Mouse (Mus musculus) G1E (cell line): ENCODE data around the gene Aig1. TPM values are rescaled to one million over a fixed set of nuclear protein-coding genes. Genes with fewer than 3 reads are reported as not detected.

Experiments
- ATAC-seq: 2 replicates; pipeline ENCODE4 v1.8.0; 2016; ENCODE audit warnings: mild to moderate bottlenecking; ENCODE audit not compliant: insufficient number of reproducible peaks, poor library complexity, low FRiP score, severe bottlenecking; ENCODE audit errors: extremely low read depth
- DNase-seq: peaks from one replicate; pipeline ENCODE4 v3.0.0; 2012; ENCODE audit warnings: low spot score
- H3K27me3 ChIP-seq: 2 replicates; pipeline ENCODE4 v1.6.1; 2012; ENCODE audit warnings: mild to moderate bottlenecking, low read length, inconsistent platforms; ENCODE audit not compliant: insufficient read depth
- H3K36me3 ChIP-seq: replicated peaks from 2 replicates; pipeline ENCODE3; 2012; ENCODE audit warnings: mild to moderate bottlenecking, inconsistent platforms
- H3K4me1 ChIP-seq: 2 replicates; pipeline ENCODE4 v1.6.1; 2012; ENCODE audit warnings: low read depth, low read length, inconsistent platforms, mixed read lengths; ENCODE audit not compliant: insufficient read depth
- H3K4me3 ChIP-seq: 2 replicates; pipeline ENCODE4 v1.5.1; 2012; ENCODE audit warnings: low read depth, mild to moderate bottlenecking, inconsistent platforms, low read length, moderate library complexity, mixed read lengths
- H3K9me3 ChIP-seq: replicated peaks from 2 replicates; pipeline ENCODE4 v1.6.1; 2012; ENCODE audit warnings: inconsistent platforms
- CTCF ChIP-seq: IDR thresholded peaks from 2 replicates; pipeline ENCODE4 v1.5.1; 2012; ENCODE audit warnings: low read depth, low read length, inconsistent platforms, mixed read lengths
- GATA1 ChIP-seq: IDR thresholded peaks from 2 replicates; pipeline ENCODE4 v1.6.1; 2012; ENCODE audit warnings: borderline replicate concordance, low read length, inconsistent platforms, mixed read lengths
- GATA2 ChIP-seq: IDR thresholded peaks from 2 replicates; pipeline ENCODE4 v1.6.1; 2012; ENCODE audit warnings: low read depth, low read length, inconsistent platforms, borderline replicate concordance
- POLR2AphosphoS5 ChIP-seq: IDR thresholded peaks from 2 replicates; pipeline ENCODE4 v1.6.1; 2012; ENCODE audit warnings: low read depth, low read length, inconsistent platforms; ENCODE audit not compliant: insufficient replicate concordance
- TAL1 ChIP-seq: conservative IDR thresholded peaks from 2 replicates; pipeline ENCODE4 v1.6.1; 2012; ENCODE audit warnings: low read depth, low read length, inconsistent platforms, mixed read lengths
- polyA plus RNA-seq: library from polyadenylated mRNA; stranded (reverse); fragments of >175 nt; gene quantifications from 2 replicates; pipeline ENCODE4 v1.2.3, GENCODE M21; 2012
- total RNA-seq, 2 experiments: library from RNA; stranded (forward) in 1 of 2; stranded (reverse) in 1 of 2; fragments of 200-1000 nt in 1 of 2; fragments of >200 nt in 1 of 2; fragmentation: Nextera tagmentation in 1 of 2; gene quantifications; 2 replicates each; pipeline ENCODE4 v1.2.3; 2014 to 2017

Gene Aig1
- total and polyA plus RNA-seq, 3 experiments, result 0.27 TPM; not detected in 2

DNA sequence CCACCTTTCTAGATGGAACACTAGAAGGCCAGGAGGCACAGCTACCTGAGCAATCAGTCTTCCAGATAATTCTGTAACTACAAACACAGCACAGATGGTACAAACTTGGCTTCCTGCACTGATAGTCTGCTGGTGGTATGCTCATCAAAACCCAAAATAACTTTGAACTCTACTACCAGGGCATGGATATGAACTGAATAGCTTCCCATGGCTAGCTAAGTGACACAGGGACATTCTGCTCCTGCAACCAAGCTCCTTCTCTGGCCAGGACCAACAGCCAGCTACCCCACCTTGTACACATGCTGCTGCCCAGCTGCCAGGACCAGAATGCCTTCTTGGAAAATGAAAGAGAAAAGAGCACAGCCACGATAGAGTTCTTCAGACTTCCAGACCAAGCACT, 60.5 kb downstream of the Aig1 start:
- Histone ChIP-seq H3K4me1 (no peaks in the 10 kb centered on the region), H3K4me3 (no peak overlapping the region), H3K27me3 (no peaks in the 10 kb centered on the region; the same call in 1 of the 2 replicates), H3K36me3 (no peaks in the 10 kb centered on the region), H3K9me3 (no peaks in the 10 kb centered on the region)
- ATAC-seq (no peak), DNase-seq (no peak)
- TF ChIP-seq TAL1 (no peak), POLR2AphosphoS5 (no peak), GATA2 (no peak)

DNA sequence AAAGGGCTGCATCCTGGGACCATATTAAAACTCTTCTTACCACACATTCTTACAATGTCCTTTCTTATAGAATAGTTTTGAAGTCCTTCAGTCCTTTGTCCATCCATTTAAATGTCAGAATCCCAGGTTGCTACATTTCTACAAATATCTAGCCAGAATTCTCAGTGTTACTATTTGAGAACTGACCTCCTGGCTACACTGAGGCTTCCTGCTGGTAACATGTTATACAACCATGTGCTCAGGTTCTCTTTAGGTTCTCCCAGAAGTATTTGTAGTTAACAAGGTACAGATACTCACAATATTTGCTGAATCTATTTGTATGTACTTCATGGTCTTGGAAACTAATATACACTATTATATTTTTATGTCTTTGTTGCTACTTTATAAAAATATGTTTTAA, 62.0 kb downstream of the Aig1 start:
- Histone ChIP-seq H3K4me3 (no peak overlapping the region), H3K9me3 (no peaks in the 10 kb centered on the region), H3K27me3 (no peaks in the 10 kb centered on the region), H3K36me3 (no peaks in the 10 kb centered on the region), H3K4me1 (no peaks in the 10 kb centered on the region)
- TF ChIP-seq CTCF, result no peak
- TF ChIP-seq GATA1, result no peak
- no peak for TF ChIP-seq POLR2AphosphoS5
- no peak for TF ChIP-seq TAL1
- TF ChIP-seq GATA2, result no peak
- ATAC-seq (no peak), DNase-seq (no peak)

DNA sequence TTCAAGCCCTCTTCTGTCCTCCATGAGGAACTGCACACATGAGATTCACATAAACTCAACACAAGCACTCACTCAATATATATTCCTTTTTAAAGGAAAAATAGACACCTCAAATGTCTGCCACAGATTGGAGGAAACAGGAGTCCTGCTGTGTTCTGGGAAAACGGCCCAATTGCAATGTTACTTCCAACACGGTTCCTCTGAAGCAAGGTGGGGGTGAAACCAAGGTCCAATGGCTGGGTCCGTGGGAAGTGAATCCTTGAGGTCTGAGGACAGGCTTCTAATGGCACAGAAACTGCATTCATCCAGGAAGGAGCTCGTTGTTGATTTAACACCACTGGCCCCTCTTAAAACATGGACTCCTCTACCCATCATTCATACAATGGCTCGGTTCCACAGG, 67.5 kb downstream of the Aig1 start:
- H3K9me3 ChIP-seq, result no peaks in the 10 kb centered on the region
- ATAC-seq (no peak), DNase-seq (no peak)
- no peaks in the 10 kb centered on the region for H3K27me3 ChIP-seq
- no peaks in the 10 kb centered on the region for H3K4me1 ChIP-seq
- TF ChIP-seq POLR2AphosphoS5 (no peak), GATA2 (no peak), GATA1 (no peak), CTCF (no peak), TAL1 (no peak)
- H3K4me3 ChIP-seq, result no peak overlapping the region
- H3K36me3 ChIP-seq, result no peaks in the 10 kb centered on the region

DNA sequence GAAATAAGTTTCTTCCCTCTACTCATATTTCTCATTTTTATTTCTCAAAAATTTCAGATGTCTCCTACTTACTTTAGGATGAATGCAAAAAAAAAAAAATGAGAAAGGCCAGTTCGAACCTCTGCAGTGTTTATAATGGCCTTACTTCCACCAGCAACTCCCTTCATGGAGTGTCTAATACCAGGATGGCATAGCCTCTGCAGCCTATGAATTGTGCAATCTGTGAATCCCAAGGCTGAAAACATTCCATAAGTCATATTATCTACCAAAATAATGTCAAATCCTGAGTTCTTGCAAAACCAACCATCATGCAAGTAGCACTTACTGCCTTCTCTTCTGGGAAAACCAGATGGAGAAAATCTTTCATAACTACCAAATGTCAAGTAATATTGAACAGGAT, 75.3 kb downstream of the Aig1 start:
- H3K27me3 ChIP-seq, result no peaks in the 10 kb centered on the region
- no peak overlapping the region for H3K4me3 ChIP-seq
- H3K36me3 ChIP-seq, result no peaks in the 10 kb centered on the region
- no peaks in the 10 kb centered on the region for H3K9me3 ChIP-seq
- no peaks in the 10 kb centered on the region for H3K4me1 ChIP-seq
- TF ChIP-seq POLR2AphosphoS5, result no peak
- TF ChIP-seq TAL1, result no peak
- no peak for TF ChIP-seq GATA2
- TF ChIP-seq CTCF, result no peak
- no peak for TF ChIP-seq GATA1
- DNase-seq (no peak), ATAC-seq (no peak)

DNA sequence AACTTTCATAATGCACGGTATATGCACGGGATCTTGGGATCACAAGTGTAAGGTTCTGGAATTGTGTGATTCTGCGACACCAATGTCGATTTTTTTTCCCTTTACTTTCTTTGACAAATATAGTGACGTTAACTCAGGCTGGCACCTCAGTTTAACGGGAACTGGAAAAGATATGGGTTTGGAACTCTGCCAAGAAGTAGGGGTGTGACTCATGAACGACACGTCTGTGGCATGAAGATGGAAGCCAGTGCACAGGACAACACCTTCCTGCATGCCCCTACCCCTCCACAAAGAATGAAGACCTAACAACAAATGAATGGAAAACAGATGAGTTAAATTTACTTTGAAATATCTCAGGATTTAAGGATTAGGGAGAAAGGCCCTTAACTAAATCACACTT, 76.0 kb downstream of the Aig1 start:
- Histone ChIP-seq H3K36me3 (no peaks in the 10 kb centered on the region), H3K9me3 (no peaks in the 10 kb centered on the region), H3K27me3 (no peaks in the 10 kb centered on the region), H3K4me1 (no peaks in the 10 kb centered on the region), H3K4me3 (no peak overlapping the region)
- DNase-seq (no peak), ATAC-seq (no peak)
- no peak for TF ChIP-seq GATA1
- TF ChIP-seq GATA2, result no peak

DNA sequence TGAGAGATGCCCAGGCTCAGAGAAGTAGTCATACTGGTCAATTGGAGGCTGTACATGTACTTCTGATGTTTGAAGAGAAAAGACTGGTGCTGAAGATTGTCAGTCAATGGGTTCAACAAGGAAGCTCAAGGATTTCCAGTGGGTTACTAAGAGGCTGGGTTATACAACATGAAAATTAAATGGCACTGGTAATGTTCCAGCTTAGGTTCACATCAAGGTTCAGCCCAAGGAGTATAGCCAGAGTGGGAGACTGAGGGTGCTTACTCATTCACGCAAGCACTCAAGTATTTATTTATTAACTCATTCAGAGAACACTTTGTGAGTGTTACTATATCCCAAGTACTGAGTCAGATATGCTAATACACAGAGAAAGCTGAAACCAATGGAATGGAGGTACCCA, 79.2 kb downstream of the Aig1 start:
- TF ChIP-seq GATA1, result no peak
- no peak for TF ChIP-seq POLR2AphosphoS5
- TF ChIP-seq GATA2, result no peak

DNA sequence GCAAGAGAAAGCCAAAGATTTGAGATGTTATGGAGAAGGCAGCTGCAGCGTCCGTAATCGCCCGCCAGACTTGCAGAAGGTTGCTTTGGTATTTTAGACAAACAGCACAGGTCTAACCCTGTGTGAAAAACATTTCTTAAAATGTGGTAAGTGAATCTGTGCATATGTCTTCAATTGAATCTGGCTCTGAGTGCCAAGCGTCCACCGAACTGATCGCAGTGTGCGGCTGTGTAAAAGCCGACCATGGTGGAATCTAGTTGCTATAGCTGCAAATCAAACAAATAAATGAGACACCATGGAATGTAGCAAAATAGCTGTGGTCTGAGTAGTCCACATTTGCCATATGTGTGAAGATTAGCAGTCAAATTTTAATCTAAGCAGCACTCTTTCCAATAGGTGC, 80.7 kb downstream of the Aig1 start:
- no peaks in the 10 kb centered on the region for H3K9me3 ChIP-seq
- no peaks in the 10 kb centered on the region for H3K4me1 ChIP-seq
- H3K36me3 ChIP-seq, result no peaks in the 10 kb centered on the region
- no peak overlapping the region for H3K4me3 ChIP-seq
- DNase-seq, result no peak
- no peaks in the 10 kb centered on the region for H3K27me3 ChIP-seq
- no peak for TF ChIP-seq TAL1
- TF ChIP-seq GATA2, result no peak
- TF ChIP-seq GATA1, result no peak
- TF ChIP-seq CTCF, result no peak
- no peak for TF ChIP-seq POLR2AphosphoS5
- ATAC-seq, result no peak

More for the DNA sequence above, 79.2 kb downstream of the Aig1 start:
- Histone ChIP-seq H3K27me3 (no peaks in the 10 kb centered on the region), H3K4me3 (no peak overlapping the region), H3K36me3 (no peaks in the 10 kb centered on the region), H3K9me3 (no peaks in the 10 kb centered on the region), H3K4me1 (no peaks in the 10 kb centered on the region)
- DNase-seq (no peak), ATAC-seq (no peak)
